ENCODE assay signal across 20 mouse cellular contexts in genomic region chr5:147037601-147038000, GRCm38 (mm10). TPM values are rescaled to one million over a fixed set of nuclear protein-coding genes. Genes with fewer than 3 reads are reported as not detected.
DNase-seq lines count a peak whose midpoint lies in the region; ATAC-seq and TF ChIP-seq lines count a peak whose summit lies in the region.
"Had no signal": no experiment of that assay in that cellular context is flagged by ENCODE, and none has a peak within 500 bp of the region (broad histone marks: within the 10 kb centered on the region; RNA-seq: fewer than 3 reads in every experiment).

No protein-coding gene starts in this region.

- TF ChIP-seq CTCF in liver, adult 2 months (IDR thresholded peaks at IDR 0.05; ENCODE audit: low read depth, low read length), result no peak
- no peak for TF ChIP-seq CTCF in liver, postnatal 0 days (IDR thresholded peaks at IDR 0.05; ENCODE audit: low read depth)

- TF ChIP-seq POLR2A in liver, adult 2 months (IDR thresholded peaks at IDR 0.05; ENCODE audit: extremely low read depth, insufficient read depth, low read length), result no peak

- no peak for TF ChIP-seq EP300 in liver, postnatal 0 days (IDR thresholded peaks at IDR 0.05; ENCODE audit: low read depth)

- ATAC-seq in liver, postnatal 0 days, result no peak
- ATAC-seq in forebrain, embryonic 16.5 days, result no peak
- ATAC-seq: hindbrain, postnatal 0 days had no signal

- H3K79me2 ChIP-seq in liver, adult 2 months (ENCODE audit: control insufficient read depth, insufficient read depth, low read length), result peaks cover 58% of the 10 kb centered on the region

- H3K9me3 ChIP-seq in liver, postnatal 0 days (ENCODE audit: low read length), result no peaks in the 10 kb centered on the region
- no peaks in the 10 kb centered on the region for H3K9me3 ChIP-seq in forebrain, embryonic 16.5 days (ENCODE audit: control insufficient read depth, low read length)
- H3K9me3 ChIP-seq: forebrain, embryonic 10.5 days; heart, embryonic 10.5 days; neural tube, embryonic 13.5 days had no signal

- no peaks in the 10 kb centered on the region for H3K27me3 ChIP-seq in liver, adult 2 months (ENCODE audit: control insufficient read depth, insufficient read depth, low read length)
- no peaks in the 10 kb centered on the region for H3K27me3 ChIP-seq in liver, postnatal 0 days (ENCODE audit: insufficient read depth, low read length)
- H3K27me3 ChIP-seq in forebrain, embryonic 16.5 days (replicated peaks; ENCODE audit: control insufficient read depth, insufficient read depth, low read length), result no peaks in the 10 kb centered on the region
- H3K27me3 ChIP-seq: neural tube, embryonic 13.5 days had no signal

- H3K36me3 ChIP-seq in liver, adult 2 months (ENCODE audit: control insufficient read depth, insufficient read depth, low read length), result peaks cover 12% of the 10 kb centered on the region; the same call in 1 of the 2 replicates
- peaks cover 19% of the 10 kb centered on the region for H3K36me3 ChIP-seq in liver, postnatal 0 days (replicated peaks; ENCODE audit: insufficient read depth, low read length)
- no peaks in the 10 kb centered on the region for H3K36me3 ChIP-seq in forebrain, embryonic 16.5 days (ENCODE audit: control insufficient read depth, insufficient read depth)

- peak overlapping the region; percentile 57 for H3K27ac ChIP-seq in liver, adult 2 months (replicated peaks; ENCODE audit: insufficient read depth, low read depth, low read length)
- no peak overlapping the region for H3K27ac ChIP-seq in liver, postnatal 0 days (ENCODE audit: low read depth)
- H3K27ac ChIP-seq in brown adipose tissue, adult 24 weeks (replicated peaks; ENCODE audit: low read depth, low read length), result peak overlapping the region; percentile 91
- no peak overlapping the region for H3K27ac ChIP-seq in forebrain, embryonic 16.5 days (ENCODE audit: low read length)
- H3K27ac ChIP-seq: heart, embryonic 10.5 days; hindbrain, postnatal 0 days; neural tube, embryonic 13.5 days had no signal

- no peak overlapping the region for H3K4me2 ChIP-seq in liver, postnatal 0 days (ENCODE audit: low read depth, low read length)
- H3K4me2 ChIP-seq in forebrain, embryonic 16.5 days (ENCODE audit: low read length), result no peak overlapping the region
- H3K4me2 ChIP-seq: midbrain, embryonic 11.5 days; neural tube, embryonic 13.5 days had no signal

- peaks cover 7% of the 10 kb centered on the region for H3K4me1 ChIP-seq in liver, adult 2 months (ENCODE audit: control insufficient read depth, insufficient read depth, low read length)
- H3K4me1 ChIP-seq in liver, postnatal 0 days (ENCODE audit: insufficient read depth), result peaks cover 3% of the 10 kb centered on the region; the same call in 1 of the 2 replicates
- H3K4me1 ChIP-seq in brown adipose tissue, adult 24 weeks (ENCODE audit: control insufficient read depth, insufficient read depth, insufficient read length, low read length), result peaks cover 65% of the 10 kb centered on the region
- H3K4me1 ChIP-seq in forebrain, embryonic 16.5 days (replicated peaks; ENCODE audit: control insufficient read depth, insufficient read depth, low read length), result peaks cover 2% of the 10 kb centered on the region; the same call in 1 of the 2 replicates

- H3K9ac ChIP-seq in liver, adult 2 months (ENCODE audit: low read depth, low read length), result no peak overlapping the region
- H3K9ac ChIP-seq in liver, postnatal 0 days (replicated peaks), result no peak overlapping the region
- no peak overlapping the region for H3K9ac ChIP-seq in forebrain, embryonic 16.5 days (replicated peaks; ENCODE audit: low read depth, low read length)
- H3K9ac ChIP-seq: neural tube, embryonic 13.5 days had no signal

- H3K4me3 ChIP-seq in liver, adult 2 months (ENCODE audit: insufficient read depth, low read depth, low read length), result no peak overlapping the region
- no peak overlapping the region for H3K4me3 ChIP-seq in liver, postnatal 0 days (ENCODE audit: low read depth, low read length)
- H3K4me3 ChIP-seq in brown adipose tissue, adult 24 weeks (ENCODE audit: insufficient read depth, low read depth, low read length), result no peak overlapping the region; the same call in 1 of the 2 replicates
- H3K4me3 ChIP-seq in forebrain, embryonic 16.5 days (replicated peaks; ENCODE audit: low read length), result no peak overlapping the region
- H3K4me3 ChIP-seq: forebrain, embryonic 10.5 days; heart, embryonic 10.5 days; neural tube, embryonic 13.5 days had no signal

- peak; percentile 91 for DNase-seq in heart, adult 11 months
- DNase-seq in heart, postnatal 4 days, result no peak
- DNase-seq in liver, adult 2 months (ENCODE audit: extremely low read depth, low read depth, low spot score), result no peak
- no peak for DNase-seq in liver, postnatal 0 days
- peak; percentile 41 for DNase-seq in lung, postnatal 10 days
- no peak for DNase-seq in right cerebral cortex, adult 18-20 months
- DNase-seq: adrenal gland, adult 2 months; gastrocnemius, postnatal 14 days; heart, postnatal 36 days; kidney, adult 9 months; left cerebral cortex, postnatal 4 days; right cerebral cortex, postnatal 25 days; thymus, postnatal 36 days had no signal

- WGBS in liver, adult 2 months, result 32% methylated on average over 3 of the region's 3 CpGs
- WGBS in liver, postnatal 0 days (ENCODE audit: insufficient replicate concordance), result 51% methylated on average over 3 of the region's 3 CpGs
- 87% methylated on average over 3 of the region's 3 CpGs for WGBS in forebrain, embryonic 16.5 days

RNA-seq across cellular contexts. Expression of gene Lnx2, which starts 38.8 kb away (rescaled TPM):
- total RNA-seq in heart, postnatal 4 days (2021), result 10 to 100 TPM; 16.5 to 16.6 TPM
- total RNA-seq in liver, adult 2 months (2014; rRNA removed), result 11.0 and 14.4 TPM in 2 replicates
- polyA plus RNA-seq in liver, adult 2 months (2012; rRNA removed), result 19.7 and 24.1 TPM in 2 replicates
- polyA plus RNA-seq in liver, postnatal 0 days (2015; fragmentation: Nextera tagmentation; extraction: Ambion mirVana), result 5.4 and 6.9 TPM in 2 replicates
- 6.6 and 7.0 TPM in 2 replicates for polyA plus RNA-seq in brown adipose tissue, adult 24 weeks (2012; ENCODE audit: insufficient read depth, insufficient read length, missing spikeins)
- 12.8 and 14.3 TPM in 2 replicates for polyA plus RNA-seq in forebrain, embryonic 16.5 days (2015; fragmentation: Nextera tagmentation; extraction: Ambion mirVana)

RNA-seq across cellular contexts. Expression of gene Polr1d, which starts 39.2 kb away (rescaled TPM):
- total RNA-seq in heart, postnatal 4 days (2021), result 10 to 100 TPM; 78.1 to 81.6 TPM
- 48.5 and 52.1 TPM in 2 replicates for total RNA-seq in liver, adult 2 months (2014; rRNA removed)
- polyA plus RNA-seq in liver, adult 2 months (2012; rRNA removed), result 18.2 and 21.7 TPM in 2 replicates
- polyA plus RNA-seq in liver, postnatal 0 days (2015; fragmentation: Nextera tagmentation; extraction: Ambion mirVana), result 72.2 and 72.9 TPM in 2 replicates
- polyA plus RNA-seq in brown adipose tissue, adult 24 weeks (2012; ENCODE audit: insufficient read depth, insufficient read length, missing spikeins), result 203 and 223 TPM in 2 replicates
- polyA plus RNA-seq in forebrain, embryonic 16.5 days (2015; fragmentation: Nextera tagmentation; extraction: Ambion mirVana), result 107 and 115 TPM in 2 replicates

Comparison
In these comparisons a context has a peak if more than half of its experiments do, and no peak if none do; other contexts are left out.
1. DNase-seq: peak in heart, adult 11 months (single experiment) and lung, postnatal 10 days (single experiment); none in heart, postnatal 4 days (single experiment), liver, adult 2 months (single experiment), liver, postnatal 0 days (single experiment) and right cerebral cortex, adult 18-20 months (single experiment).
2. H3K27ac ChIP-seq: peak in liver, adult 2 months (single experiment) and brown adipose tissue, adult 24 weeks (single experiment); none in liver, postnatal 0 days (single experiment) and forebrain, embryonic 16.5 days (single experiment).